Mouse (Mus musculus) MEL (cell line): ENCODE measurements around the gene Ddx52. TPM values are rescaled to one million over a fixed set of nuclear protein-coding genes. Genes with fewer than 3 reads are reported as not detected.

Source experiments
- DNase-seq: peaks from one replicate; pipeline ENCODE4 v3.0.0; 2011; ENCODE audit warnings: low read depth, low spot score
- H3K27ac ChIP-seq: 2 replicates; pipeline ENCODE4 v1.5.1; 2012; ENCODE audit warnings: low read depth, mild to moderate bottlenecking, control low read depth, low read length, moderate library complexity; ENCODE audit not compliant: control insufficient read depth
- H3K27me3 ChIP-seq, 2 experiments: fragments of 150-350 bp in 1 of 2; sonication (generic) in 1 of 2; 2 replicates each; pipeline ENCODE4 v1.6.1; 2012; ENCODE audit warnings: low read length in 2 of 2, mild to moderate bottlenecking in 2 of 2, improper control_type of control experiment in 1 of 2, moderate library complexity in 1 of 2; ENCODE audit not compliant: insufficient read depth in 2 of 2, control insufficient read depth in 1 of 2
- H3K36me3 ChIP-seq, 2 experiments: 2 replicates each; pipeline ENCODE4 v1.6.1; 2012 to 2014; ENCODE audit warnings: low read length in 2 of 2, improper control_type of control experiment in 1 of 2, inconsistent platforms in 1 of 2, mild to moderate bottlenecking in 1 of 2; ENCODE audit not compliant: insufficient read depth in 2 of 2, control insufficient read depth in 1 of 2
- H3K4me1 ChIP-seq, 2 experiments: fragments of 150-350 bp in 1 of 2; sonication (generic) in 1 of 2; 2 replicates each; pipeline ENCODE4 v1.6.1; 2012; ENCODE audit warnings: low read length in 2 of 2, improper control_type of control experiment in 1 of 2, mild to moderate bottlenecking in 1 of 2; ENCODE audit not compliant: insufficient read depth in 2 of 2, control insufficient read depth in 1 of 2
- H3K4me3 ChIP-seq, 2 experiments: fragments of 150-350 bp in 1 of 2; sonication (generic) in 1 of 2; 2 replicates each; pipeline ENCODE4 v1.5.1; 2012; ENCODE audit warnings: low read depth in 2 of 2, low read length in 2 of 2, mild to moderate bottlenecking in 2 of 2, moderate library complexity in 2 of 2, control low read depth in 1 of 2, improper control_type of control experiment in 1 of 2; ENCODE audit not compliant: control insufficient read depth in 1 of 2, insufficient read depth in 1 of 2
- H3K79me2 ChIP-seq: 2 replicates; pipeline ENCODE4 v1.6.1; 2012; ENCODE audit warnings: mild to moderate bottlenecking, low read length, moderate library complexity; ENCODE audit not compliant: control insufficient read depth, poor library complexity, insufficient read depth
- H3K9ac ChIP-seq: 2 replicates; pipeline ENCODE4 v1.6.1; 2012; ENCODE audit warnings: low read depth, mild to moderate bottlenecking, control low read depth, low read length, moderate library complexity; ENCODE audit not compliant: control insufficient read depth, poor library complexity, severe bottlenecking
- H3K9me3 ChIP-seq: fragments of 150-350 bp; sonication (generic); replicated peaks from 2 replicates; pipeline ENCODE4 v1.6.1; 2012; ENCODE audit warnings: mild to moderate bottlenecking, low read length, improper control_type of control experiment, moderate library complexity; ENCODE audit not compliant: insufficient read depth
- BHLHE40 ChIP-seq: IDR thresholded peaks from 2 replicates; pipeline ENCODE4 v1.6.1; 2012; ENCODE audit warnings: low read depth, mild to moderate bottlenecking, inconsistent platforms, low read length, improper control_type of control experiment, borderline replicate concordance
- CHD1 ChIP-seq: IDR thresholded peaks from 2 replicates; pipeline ENCODE4 v1.6.1; 2012; ENCODE audit warnings: low read depth, mild to moderate bottlenecking, inconsistent platforms, low read length, improper control_type of control experiment
- CHD2 ChIP-seq: IDR thresholded peaks from 2 replicates; pipeline ENCODE4 v1.6.1; 2011; ENCODE audit warnings: low read length, improper control_type of control experiment
- CTCF ChIP-seq, 3 experiments: IDR thresholded peaks in 2 of 3; conservative IDR thresholded peaks in 1 of 3; 2 replicates each; pipeline ENCODE4 v1.5.1; 2011 to 2012; ENCODE audit warnings: low read length in 3 of 3, low read depth in 2 of 3, mild to moderate bottlenecking in 2 of 3, improper control_type of control experiment in 1 of 3, inconsistent platforms in 1 of 3, mixed read lengths in 1 of 3, moderate library complexity in 1 of 3; ENCODE audit not compliant: control insufficient read depth in 1 of 3, insufficient read depth in 1 of 3, poor library complexity in 1 of 3, severe bottlenecking in 1 of 3
- E2F4 ChIP-seq: IDR thresholded peaks from 2 replicates; pipeline ENCODE4 v1.6.1; 2011; ENCODE audit warnings: low read depth, low read length, improper control_type of control experiment, borderline replicate concordance
- EP300 ChIP-seq, 2 experiments: IDR thresholded peaks; 2 replicates each; pipeline ENCODE4 v1.6.1; 2011; ENCODE audit warnings: improper control_type of control experiment in 2 of 2, low read length in 2 of 2, low read depth in 1 of 2, mild to moderate bottlenecking in 1 of 2
- ETS1 ChIP-seq: IDR thresholded peaks from 2 replicates; pipeline ENCODE4 v1.6.1; 2012; ENCODE audit warnings: low read depth, mild to moderate bottlenecking, inconsistent platforms, low read length, improper control_type of control experiment, moderate library complexity
- GABPA ChIP-seq: IDR thresholded peaks from 2 replicates; pipeline ENCODE4 v1.6.1; 2012; ENCODE audit warnings: low read depth, mild to moderate bottlenecking, inconsistent platforms, low read length, improper control_type of control experiment, moderate library complexity
- GATA1 ChIP-seq: IDR thresholded peaks from 2 replicates; pipeline ENCODE4 v1.6.1; 2011; ENCODE audit warnings: low read depth, low read length, improper control_type of control experiment
- JUND ChIP-seq: IDR thresholded peaks from 2 replicates; pipeline ENCODE4 v1.6.1; 2011; ENCODE audit warnings: low read depth, mild to moderate bottlenecking, improper control_type of control experiment, low read length
- MAFK ChIP-seq: IDR thresholded peaks from 2 replicates; pipeline ENCODE4 v1.6.1; 2011; ENCODE audit warnings: low read depth, mild to moderate bottlenecking, low read length, improper control_type of control experiment, borderline replicate concordance
- MAZ ChIP-seq: IDR thresholded peaks from 2 replicates; pipeline ENCODE4 v1.6.1; 2012; ENCODE audit warnings: low read depth, mild to moderate bottlenecking, inconsistent platforms, low read length, improper control_type of control experiment
- MYC ChIP-seq: IDR thresholded peaks from 2 replicates; pipeline ENCODE4 v1.6.1; 2011; ENCODE audit warnings: low read depth, mild to moderate bottlenecking, low read length, improper control_type of control experiment, moderate library complexity
- NELFE ChIP-seq: IDR thresholded peaks from 2 replicates; pipeline ENCODE4 v1.6.1; 2011; ENCODE audit warnings: low read depth, low read length, improper control_type of control experiment
- POLR2AphosphoS5 ChIP-seq: IDR thresholded peaks from 2 replicates; pipeline ENCODE4 v1.6.1; 2012; ENCODE audit warnings: low read depth, borderline replicate concordance, mild to moderate bottlenecking, inconsistent platforms, low read length, moderate library complexity, mixed read lengths
- RCOR1 ChIP-seq: IDR thresholded peaks from 2 replicates; pipeline ENCODE4 v1.6.1; 2012; ENCODE audit warnings: low read depth, mild to moderate bottlenecking, inconsistent platforms, low read length, improper control_type of control experiment
- TAL1 ChIP-seq: IDR thresholded peaks from 2 replicates; pipeline ENCODE4 v1.6.1; 2012; ENCODE audit warnings: mild to moderate bottlenecking, inconsistent platforms, low read length, moderate library complexity, mixed read lengths
- TCF12 ChIP-seq: IDR thresholded peaks from 2 replicates; pipeline ENCODE4 v1.6.1; 2014; ENCODE audit warnings: low read depth, mild to moderate bottlenecking, inconsistent platforms, low read length, improper control_type of control experiment, moderate library complexity
- USF1 ChIP-seq: IDR thresholded peaks from 2 replicates; pipeline ENCODE4 v1.6.1; 2014; ENCODE audit warnings: low read depth, mild to moderate bottlenecking, inconsistent platforms, low read length, improper control_type of control experiment, moderate library complexity
- ZKSCAN1 ChIP-seq: IDR thresholded peaks from 2 replicates; pipeline ENCODE4 v1.6.1; 2012; ENCODE audit warnings: low read depth, mild to moderate bottlenecking, inconsistent platforms, low read length, improper control_type of control experiment, moderate library complexity
- ZMIZ1 ChIP-seq: IDR thresholded peaks from 2 replicates; pipeline ENCODE4 v1.6.1; 2012; ENCODE audit warnings: low read depth, mild to moderate bottlenecking, inconsistent platforms, low read length, improper control_type of control experiment, moderate library complexity
- ZNF384 ChIP-seq: IDR thresholded peaks from 2 replicates; pipeline ENCODE4 v1.6.1; 2012; ENCODE audit warnings: low read depth, mild to moderate bottlenecking, inconsistent platforms, low read length, improper control_type of control experiment
- polyA plus RNA-seq, 2 experiments: library from polyadenylated mRNA; stranded (reverse) in 1 of 2; unstranded in 1 of 2; fragments of >175 nt in 1 of 2; fragments of >200 nt in 1 of 2; gene quantifications; 2 replicates each; pipeline versions ENCODE4 v1.2.1 to v1.2.4; 2012; ENCODE audit warnings: low replicate concordance in 2 of 2, low read depth in 1 of 2; ENCODE audit not compliant: insufficient read length in 2 of 2, insufficient read depth in 1 of 2, missing spikeins in 1 of 2
- total RNA-seq: library from RNA; depleted of rRNA; stranded (reverse); fragments of 300-350 nt; gene quantifications from 2 replicates; pipeline ENCODE4 v1.2.3, GENCODE M21; 2012

Gene Ddx52
- total and polyA plus RNA-seq, 3 experiments = 48.2 to 58.6 TPM; not detected in 1

- DNase-seq = peak; percentile 56
- H3K27me3 ChIP-seq = no peaks in the 10 kb centered on the region
- no peaks in the 10 kb centered on the region for H3K9me3 ChIP-seq
- peaks cover 28 to 31% of the 10 kb centered on the region in 2 experiments for H3K4me1 ChIP-seq
- peaks cover 11% of the 10 kb centered on the region for H3K79me2 ChIP-seq
- no peak overlapping the region for H3K4me3 ChIP-seq
- TF ChIP-seq POLR2AphosphoS5 (no peak), CTCF (IDR thresholded peaks at IDR 0.05 in 2 of 3, conservative IDR thresholded peaks at IDR 0.05 in 1 of 3; ENCODE audit: control insufficient read depth in 1 of 3, insufficient read depth in 1 of 3, low read depth in 2 of 3, low read length in 3 of 3, poor library complexity in 1 of 3, severe bottlenecking in 1 of 3) (peak in 1 of 3 experiments; percentile 1; a peak in 2 of 6 replicates), GABPA (no peak), MAFK (no peak), JUND (no peak), MAZ (no peak), ZKSCAN1 (no peak)
- no peak overlapping the region for H3K9ac ChIP-seq
- peaks cover 4 to 38% of the 10 kb centered on the region in 2 experiments; a peak in 3 of 4 replicates for H3K36me3 ChIP-seq
- peak overlapping the region; percentile 75; the same call in 1 of the 2 replicates for H3K27ac ChIP-seq
Observed at GRCm38 (mm10) chr11:83969040-83969439, 27.2 kb downstream of the Ddx52 start.

- Histone ChIP-seq H3K27me3 (no peaks in the 10 kb centered on the region), H3K36me3 (peaks cover 10 to 22% of the 10 kb centered on the region in 2 experiments), H3K9ac (no peak overlapping the region), H3K9me3 (no peaks in the 10 kb centered on the region), H3K27ac (no peak overlapping the region), H3K79me2 (no peaks in the 10 kb centered on the region), H3K4me3 (no peak overlapping the region), H3K4me1 (peaks cover 0 to 10% of the 10 kb centered on the region in 2 experiments)
- no peak for DNase-seq
- no peak for TF ChIP-seq E2F4
- TF ChIP-seq USF1 = no peak
- no peak for TF ChIP-seq ZNF384
- TF ChIP-seq ETS1 = no peak
- TF ChIP-seq CHD2 = no peak
- TF ChIP-seq TCF12 = no peak
- no peak for TF ChIP-seq CHD1
Observed at GRCm38 (mm10) chr11:83974561-83975346, 32.9 kb downstream of the Ddx52 start.

GRCm38 (mm10) chr11:83975488-83975887, 33.6 kb downstream of the Ddx52 start:
- Histone ChIP-seq H3K27ac (no peak overlapping the region), H3K9me3 (no peaks in the 10 kb centered on the region), H3K4me1 (peaks cover 0 to 10% of the 10 kb centered on the region in 2 experiments), H3K4me3 (no peak overlapping the region), H3K36me3 (peaks cover 10 to 22% of the 10 kb centered on the region in 2 experiments), H3K79me2 (no peaks in the 10 kb centered on the region), H3K27me3 (no peaks in the 10 kb centered on the region), H3K9ac (no peak overlapping the region)
- TF ChIP-seq ETS1 (peak; percentile 76), EP300 (IDR thresholded peaks at IDR 0.05; ENCODE audit: low read depth in 1 of 2, low read length in 2 of 2) (peak; percentile 55 to 78; a peak in 2 of 4 replicates), NELFE (no peak), RCOR1 (peak; percentile 96), CHD2 (no peak), MYC (no peak), USF1 (no peak), TCF12 (peak; percentile 86), GATA1 (peak; percentile 84), TAL1 (peak; percentile 46), ZMIZ1 (no peak), BHLHE40 (peak; percentile 94)
- peak; percentile 33 for DNase-seq
